Mouse (Mus musculus): Measurements from ENCODE around the gene Vmn1r123. TPM values are rescaled to one million over a fixed set of nuclear protein-coding genes. Genes with fewer than 3 reads are reported as not detected.
"Not testable (repeated sequence)": the region's sequence is repeated elsewhere in the genome, so short reads cannot be mapped to it uniquely, and the experiment has no call there.

The Vmn1r123 gene
- not detected for total RNA-seq (2021)

- intact Hi-C loops (cut with DNase I); DNase-seq (ENCODE audit: low spot score): not testable (repeated sequence)
Observed at GRCm38 (mm10) chr7:21161885-21162284, at the start of gene Vmn1r123. Gene Vmn1r123, plus strand, starts transcription at chr7:21162185.

- DNase-seq (ENCODE audit: low spot score); intact Hi-C loops (cut with DNase I): not testable (repeated sequence)
Observed at GRCm38 (mm10) chr7:21134028-21134427, 28.0 kb upstream of the Vmn1r123 start, which contains the start of gene Vmn1r122. Gene Vmn1r122, minus strand, starts transcription at chr7:21134128.

- intact Hi-C loops (cut with DNase I); DNase-seq (ENCODE audit: low spot score): not testable (repeated sequence)
Observed at GRCm38 (mm10) chr7:21190323-21190722, 28.3 kb downstream of the Vmn1r123 start, which contains the start of gene Gm5157. Gene Gm5157, minus strand, starts transcription at chr7:21190423.

Other genes with a start within 250 kb of the Vmn1r123 start
- not detected for gene Vmn1r118, start 249.8 kb upstream of the Vmn1r123 start, total RNA-seq (2021)
- gene Vmn1r119, start 149.7 kb upstream of the Vmn1r123 start, total RNA-seq (2021): not detected
- gene Vmn1r120, start 108.4 kb upstream of the Vmn1r123 start, total RNA-seq (2021): not detected
- not detected for gene Vmn1r121, start 63.7 kb upstream of the Vmn1r123 start, total RNA-seq (2021)
- not detected for gene Vmn1r122, start 28.1 kb upstream of the Vmn1r123 start, total RNA-seq (2021)
- gene Gm5157, start 28.2 kb downstream of the Vmn1r123 start, total RNA-seq (2021): not detected
- gene Vmn1r124, start 98.4 kb downstream of the Vmn1r123 start, total RNA-seq (2021): not detected
- not detected for gene Vmn1r125, start 110.0 kb downstream of the Vmn1r123 start, total RNA-seq (2021)
- gene Vmn1r126, start 139.3 kb downstream of the Vmn1r123 start, total RNA-seq (2021): not detected
- gene Vmn1r127, start 157.7 kb downstream of the Vmn1r123 start, total RNA-seq (2021): not detected
- not detected for gene Vmn1r128, start 187.2 kb downstream of the Vmn1r123 start, total RNA-seq (2021)
- not detected for gene Vmn1r129, start 199.1 kb downstream of the Vmn1r123 start, total RNA-seq (2021)